Mouse (Mus musculus): ENCODE measurements around the gene Rsph3a. TPM values are rescaled to one million over a fixed set of nuclear protein-coding genes. Genes with fewer than 3 reads are reported as not detected.
A peak's percentile ranks its signal among the peaks of the same experiment; 100 is the strongest.
"Not testable (repeated sequence)": the region's sequence is repeated elsewhere in the genome, so short reads cannot be mapped to it uniquely, and the experiment has no call there.

Rsph3a gene
- total RNA-seq, 2 experiments from 2014 or later, result 36.9 to 41.9 TPM

GRCm38 (mm10) chr17:7927582-7928535 lies 17.6 kb upstream of the Rsph3a start:
- peak; percentile 65 to 86 for DNase-seq (ENCODE audit: low spot score in 2 of 2)

DNA sequence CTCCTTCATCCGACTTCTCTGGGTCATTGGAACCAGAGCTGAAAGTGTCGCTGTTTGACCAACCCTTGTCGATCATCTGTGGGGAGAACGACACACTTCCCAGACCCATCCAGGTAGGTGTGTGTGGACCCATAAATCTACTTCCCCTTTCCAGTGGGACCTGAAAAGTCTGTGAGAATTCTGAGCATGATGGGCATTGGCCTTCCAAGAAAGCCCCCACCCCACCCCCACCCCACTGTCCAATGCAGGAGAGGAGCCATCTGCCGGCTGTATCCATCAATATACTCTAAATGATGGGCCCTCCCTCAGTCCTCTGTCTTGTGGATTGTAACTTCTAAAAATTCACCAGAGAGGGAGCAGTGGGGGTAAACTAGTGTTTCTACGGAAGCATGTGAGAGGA lies 16.8 kb upstream of the Rsph3a start:
- no peak for DNase-seq (ENCODE audit: low spot score in 2 of 2)

DNA sequence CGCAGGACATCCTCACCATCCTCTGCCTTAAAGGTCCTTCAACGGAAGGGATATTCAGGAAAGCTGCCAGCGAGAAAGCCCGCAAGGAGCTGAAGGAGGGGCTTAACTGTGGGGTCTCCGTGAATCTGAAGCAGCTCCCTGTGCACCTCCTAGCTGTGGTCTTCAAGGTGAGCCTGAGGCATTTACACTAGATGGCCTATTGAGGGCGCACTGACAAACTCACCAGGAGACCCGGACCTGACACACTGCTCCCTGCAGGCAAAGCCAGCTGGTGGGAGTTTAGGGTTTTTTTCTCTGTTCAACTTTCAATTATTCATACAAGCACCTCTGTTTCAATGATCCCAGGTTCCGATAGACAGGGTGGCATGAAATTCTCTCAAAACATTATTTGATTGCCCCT lies 16.1 kb upstream of the Rsph3a start:
- DNase-seq (ENCODE audit: low spot score in 2 of 2), result no peak

GRCm38 (mm10) chr17:7931096-7931990 lies 14.1 kb upstream of the Rsph3a start:
- DNase-seq (ENCODE audit: low spot score in 2 of 2), result no peak

DNA sequence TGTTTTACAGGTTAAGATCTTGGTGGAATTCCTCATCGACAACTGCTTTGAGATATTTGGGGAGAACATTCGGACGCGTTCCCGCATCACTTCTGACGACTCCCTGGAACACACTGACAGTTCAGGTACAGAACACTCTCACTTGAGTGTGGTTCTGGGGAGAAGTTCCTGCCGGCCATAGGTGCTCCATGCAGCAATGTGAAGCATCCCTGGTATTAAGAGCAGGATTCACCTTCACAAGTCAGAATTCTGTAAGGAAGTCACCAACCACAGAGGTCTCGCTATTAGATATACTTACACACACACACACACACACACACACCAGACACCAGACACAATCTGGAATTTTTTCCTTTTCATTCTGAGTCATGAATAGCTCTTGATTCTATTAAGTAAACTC lies 13.3 kb upstream of the Rsph3a start:
- DNase-seq (ENCODE audit: low spot score in 2 of 2), result not testable (repeated sequence)

GRCm38 (mm10) chr17:7939640-7940039 lies 5.8 kb upstream of the Rsph3a start:
- DNase-seq (ENCODE audit: low spot score in 2 of 2), result peak; percentile 38 to 47

- DNase-seq (ENCODE audit: low spot score in 2 of 2), result not testable (repeated sequence)
These were observed 726 bp downstream of the Rsph3a start for GRCm38 (mm10) chr17:7946053-7946627.

- DNase-seq (ENCODE audit: low spot score in 2 of 2), result not testable (repeated sequence)
These were observed 5.9 kb downstream of the Rsph3a start for GRCm38 (mm10) chr17:7951333-7951732.

DNA sequence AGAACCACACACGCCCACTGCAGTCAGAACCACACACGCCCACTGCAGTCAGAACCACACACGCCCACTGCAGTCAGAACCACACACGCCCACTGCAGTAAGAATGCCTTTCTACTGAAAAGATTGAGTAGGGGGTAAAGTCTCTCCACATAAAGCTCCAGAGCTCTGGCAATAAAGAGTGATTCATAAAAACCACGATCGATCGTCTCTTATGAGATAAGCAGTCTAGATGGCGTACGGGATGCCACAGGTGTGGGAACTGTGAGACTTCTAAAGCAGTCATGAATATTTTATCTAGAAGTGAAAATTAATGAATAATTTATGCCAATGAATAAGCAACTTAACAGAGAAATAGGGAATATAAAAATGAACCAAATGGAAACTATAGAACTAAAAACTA lies 11.8 kb downstream of the Rsph3a start:
- not testable (repeated sequence) for DNase-seq (ENCODE audit: low spot score in 2 of 2)

DNA sequence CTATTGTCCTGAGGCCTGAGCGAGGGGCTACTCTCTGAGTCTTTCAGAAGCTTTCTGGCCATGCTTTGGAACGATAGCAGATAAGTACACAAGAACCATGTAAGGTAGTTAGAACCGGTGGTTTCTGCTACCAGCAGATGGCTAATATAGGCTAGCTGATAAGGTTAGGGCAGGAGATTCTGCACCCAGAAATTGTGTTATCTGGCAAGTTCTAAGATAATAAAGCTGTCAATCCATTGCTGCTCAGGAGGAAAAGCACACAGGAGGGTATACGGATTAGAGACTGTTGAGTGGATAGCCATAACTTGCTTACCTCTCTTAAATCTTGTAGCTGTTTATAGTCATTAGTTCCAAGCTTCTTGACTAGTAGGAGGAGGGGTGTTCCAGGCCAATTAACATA lies 17.9 kb downstream of the Rsph3a start:
- not testable (repeated sequence) for DNase-seq (ENCODE audit: low spot score in 2 of 2)

DNA sequence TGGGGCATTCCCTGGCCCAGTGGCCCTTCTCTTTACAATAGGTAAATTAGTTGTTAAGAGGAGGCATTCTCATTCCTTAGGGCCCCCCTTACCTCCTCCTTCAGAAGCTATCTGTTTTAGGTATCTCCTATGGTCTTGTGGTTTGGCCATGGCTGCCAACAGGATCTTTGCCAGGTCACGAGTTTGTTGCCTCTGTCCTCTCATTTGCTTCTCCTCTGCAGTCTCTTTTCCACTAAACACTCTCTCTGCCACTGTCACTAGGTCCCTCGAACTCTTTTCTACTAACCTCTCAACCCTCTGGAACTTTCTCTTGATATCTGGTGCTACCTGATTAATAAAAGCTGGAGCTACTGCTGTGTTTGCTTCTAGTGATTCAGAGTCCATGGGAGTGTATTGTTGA lies 19.0 kb downstream of the Rsph3a start:
- DNase-seq (ENCODE audit: low spot score in 2 of 2), result not testable (repeated sequence)

DNA sequence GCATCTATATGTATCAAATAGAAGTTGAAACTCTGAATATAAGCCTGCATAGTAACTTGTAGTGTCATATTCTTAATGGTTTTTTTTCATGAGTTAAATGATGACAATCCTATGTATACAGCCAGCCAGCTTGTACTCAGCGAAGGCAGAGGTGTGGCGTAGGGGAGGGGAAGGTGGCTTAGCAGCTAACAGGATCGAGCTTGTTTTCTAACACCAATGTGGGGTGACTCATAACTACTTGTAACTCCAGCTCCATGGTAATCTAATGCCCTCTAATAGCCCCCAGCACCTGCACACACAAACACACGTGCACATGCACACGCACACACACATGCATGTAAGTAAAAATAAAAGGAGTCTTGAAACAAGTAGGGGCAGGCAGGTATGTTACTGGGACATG lies 23.1 kb downstream of the Rsph3a start:
- not testable (repeated sequence) for DNase-seq (ENCODE audit: low spot score in 2 of 2)

GRCm38 (mm10) chr17:7969782-7970181 lies 24.4 kb downstream of the Rsph3a start:
- not testable (repeated sequence) for DNase-seq (ENCODE audit: low spot score in 2 of 2)

DNA sequence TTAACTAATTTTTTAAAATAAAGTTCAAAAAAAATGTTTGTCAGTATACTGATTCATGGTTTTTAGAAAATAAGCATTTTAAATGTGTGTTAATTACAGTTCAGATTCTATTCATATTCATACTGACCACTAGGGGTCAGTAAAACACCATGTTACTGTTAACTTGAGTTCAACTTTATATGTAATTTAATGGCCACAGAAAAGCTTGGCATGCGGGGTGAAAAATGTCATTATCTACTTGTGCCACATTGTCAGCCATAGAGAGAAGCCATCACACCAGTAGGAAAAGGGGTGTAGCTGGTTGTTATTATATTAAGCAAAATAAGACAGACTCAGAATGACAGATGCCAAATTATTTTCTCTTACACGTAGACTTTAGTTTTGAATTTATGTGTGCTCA lies 38.1 kb downstream of the Rsph3a start:
- not testable (repeated sequence) for DNase-seq (ENCODE audit: low spot score in 2 of 2)

DNA sequence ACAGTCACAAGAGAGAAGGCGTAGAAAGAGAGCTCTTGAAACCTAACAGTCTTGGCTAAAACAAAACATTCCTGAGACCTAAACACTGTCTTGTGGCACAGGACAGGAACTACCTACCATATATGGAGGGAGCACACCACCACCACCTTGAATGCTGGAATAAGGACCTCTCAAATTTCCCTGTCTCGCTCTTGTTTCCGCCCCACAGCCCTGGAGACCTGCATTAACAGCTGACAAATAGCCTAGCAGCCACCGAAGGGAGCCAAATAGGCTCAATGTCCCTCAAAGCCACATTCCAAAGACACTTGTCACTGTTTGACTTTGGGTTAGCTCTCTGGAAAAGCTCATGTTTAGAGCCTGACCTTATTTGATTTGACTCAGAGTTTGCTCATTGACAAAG lies 40.2 kb downstream of the Rsph3a start:
- DNase-seq (ENCODE audit: low spot score in 2 of 2), result not testable (repeated sequence)

- not testable (repeated sequence) for DNase-seq (ENCODE audit: low spot score in 2 of 2)
These were observed 41.6 kb downstream of the Rsph3a start for GRCm38 (mm10) chr17:7987038-7987437.

- DNase-seq (ENCODE audit: low spot score in 2 of 2), result not testable (repeated sequence)
These were observed 57.8 kb downstream of the Rsph3a start for GRCm38 (mm10) chr17:8003248-8003647.

DNA sequence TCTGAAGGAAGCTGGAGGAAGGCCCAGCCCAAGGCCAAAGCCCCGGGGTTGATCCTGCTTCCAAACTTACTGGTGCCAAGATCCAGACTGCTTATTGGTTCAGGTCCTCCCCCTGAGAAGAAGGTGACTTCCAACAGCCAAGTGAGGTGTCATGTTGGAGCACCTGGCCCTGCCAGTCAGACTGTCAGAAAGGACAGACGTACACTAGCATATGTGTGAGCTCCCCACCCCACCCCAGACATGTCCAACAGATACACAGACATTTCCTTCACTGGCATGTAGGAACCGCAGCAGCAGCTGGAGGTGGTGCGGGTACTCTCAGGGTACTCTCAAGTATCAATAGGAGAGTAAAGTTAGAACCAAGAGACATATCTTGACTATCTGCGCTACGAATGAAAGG lies 61.4 kb downstream of the Rsph3a start:
- not testable (repeated sequence) for DNase-seq (ENCODE audit: low spot score in 2 of 2)

- DNase-seq (ENCODE audit: low spot score in 2 of 2), result not testable (repeated sequence)
These were observed 64.2 kb downstream of the Rsph3a start for GRCm38 (mm10) chr17:8009565-8009964.

- DNase-seq (ENCODE audit: low spot score in 2 of 2), result not testable (repeated sequence)
These were observed 68.6 kb downstream of the Rsph3a start for GRCm38 (mm10) chr17:8013974-8014373.

- not testable (repeated sequence) for DNase-seq (ENCODE audit: low spot score in 2 of 2)
These were observed 77.3 kb downstream of the Rsph3a start for GRCm38 (mm10) chr17:8022675-8023074.

All from left cerebral cortex, adult 18-20 months (tissue).